Mouse (Mus musculus) heart, adult 9 months (tissue): ENCODE measurements around the gene Uba6.

ENCODE experiments used
- DNase-seq, 2 experiments: peaks; one replicate each; pipeline ENCODE4 v3.0.0; 2022; ENCODE audit warnings: low spot score in 2 of 2

Gene Uba6

GRCm38 (mm10) chr5:86072756-86073386, 99.7 kb downstream of the Uba6 start:
- no peak for DNase-seq

GRCm38 (mm10) chr5:86071538-86071937, 101.1 kb downstream of the Uba6 start, which contains the start of gene Stap1:
TSS of gene Stap1 (plus strand) at chr5:86071746.
- peak in 1 of 2 experiments; percentile 16 for DNase-seq

- DNase-seq = no peak
Observed at GRCm38 (mm10) chr5:86069121-86069520, 103.5 kb downstream of the Uba6 start.

GRCm38 (mm10) chr5:86068451-86068850, 104.2 kb downstream of the Uba6 start:
- DNase-seq = no peak

- peak; percentile 68 to 89 for DNase-seq
Observed at GRCm38 (mm10) chr5:86066551-86066929, 106.1 kb downstream of the Uba6 start.

GRCm38 (mm10) chr5:86065876-86066550, 106.6 kb downstream of the Uba6 start:
- peak in 1 of 2 experiments; percentile 3 for DNase-seq

GRCm38 (mm10) chr5:86065101-86065875, 107.3 kb downstream of the Uba6 start, which contains the start of gene Cenpc1:
TSS of gene Cenpc1 (minus strand) at chr5:86065583.
- peak; percentile 93 to 96 for DNase-seq

- no peak for DNase-seq
Observed at GRCm38 (mm10) chr5:86063501-86063900, 109.1 kb downstream of the Uba6 start.
